Mouse (Mus musculus): ENCODE results near the gene Ntsr2. TPM values are rescaled to one million over a fixed set of nuclear protein-coding genes. Genes with fewer than 3 reads are reported as not detected.

Ntsr2 gene
- total and polyA plus RNA-seq, 2 experiments from 2014 or later = 11.1 to 17.7 TPM

- Histone ChIP-seq H3K27me3 (ENCODE audit: insufficient read depth, low read length) (peaks cover 25% of the 10 kb centered on the region), H3K4me3 (ENCODE audit: low read depth, low read length) (no peak overlapping the region), H3K9ac (replicated peaks; ENCODE audit: low read length, poor library complexity, severe bottlenecking) (no peak overlapping the region), H3K4me1 (ENCODE audit: insufficient read depth, low read length) (peaks cover 7% of the 10 kb centered on the region; the same call in 1 of the 2 replicates), H3K4me2 (ENCODE audit: low read depth, low read length, poor library complexity, severe bottlenecking) (no peak overlapping the region), H3K27ac (ENCODE audit: low read depth, low read length) (no peak overlapping the region), H3K36me3 (ENCODE audit: insufficient read depth, low read length) (no peaks in the 10 kb centered on the region), H3K9me3 (ENCODE audit: low read length) (no peaks in the 10 kb centered on the region)
- ATAC-seq (ENCODE audit: low FRiP score) (no peak), DNase-seq (ENCODE audit: low spot score) (peak; percentile 31)
- no peak for TF ChIP-seq CTCF (IDR thresholded peaks at IDR 0.05)
- 70% methylated on average over 5 of the region's 5 CpGs for WGBS
These were observed 4.0 kb downstream of the Ntsr2 start for GRCm38 (mm10) chr12:16656906-16657875.

- peaks cover 3% of the 10 kb centered on the region; the same call in 1 of the 2 replicates for H3K4me1 ChIP-seq (ENCODE audit: insufficient read depth, low read length)
- H3K27me3 ChIP-seq (ENCODE audit: insufficient read depth, low read length) = no peaks in the 10 kb centered on the region
- no peak for DNase-seq (ENCODE audit: low spot score)
- H3K4me3 ChIP-seq (ENCODE audit: low read depth, low read length) = no peak overlapping the region
- H3K27ac ChIP-seq (ENCODE audit: low read depth, low read length) = no peak overlapping the region
- no peak for TF ChIP-seq CTCF (IDR thresholded peaks at IDR 0.05)
- no peak for ATAC-seq (ENCODE audit: low FRiP score)
- no peaks in the 10 kb centered on the region for H3K9me3 ChIP-seq (ENCODE audit: low read length)
- no peak overlapping the region for H3K4me2 ChIP-seq (ENCODE audit: low read depth, low read length, poor library complexity, severe bottlenecking)
- H3K9ac ChIP-seq (replicated peaks; ENCODE audit: low read length, poor library complexity, severe bottlenecking) = no peak overlapping the region
- WGBS = 90% methylated on average over 10 of the region's 10 CpGs
- H3K36me3 ChIP-seq (ENCODE audit: insufficient read depth, low read length) = no peaks in the 10 kb centered on the region
These were observed 8.3 kb downstream of the Ntsr2 start for GRCm38 (mm10) chr12:16661459-16661858.

GRCm38 (mm10) chr12:16661936-16662335 is 8.8 kb downstream of the Ntsr2 start:
- DNase-seq (ENCODE audit: low spot score) = no peak
- Histone ChIP-seq H3K4me3 (ENCODE audit: low read depth, low read length) (no peak overlapping the region), H3K36me3 (ENCODE audit: insufficient read depth, low read length) (no peaks in the 10 kb centered on the region), H3K27ac (ENCODE audit: low read depth, low read length) (no peak overlapping the region), H3K4me1 (ENCODE audit: insufficient read depth, low read length) (peaks cover 3% of the 10 kb centered on the region; the same call in 1 of the 2 replicates), H3K9me3 (ENCODE audit: low read length) (no peaks in the 10 kb centered on the region), H3K9ac (replicated peaks; ENCODE audit: low read length, poor library complexity, severe bottlenecking) (no peak overlapping the region), H3K27me3 (ENCODE audit: insufficient read depth, low read length) (no peaks in the 10 kb centered on the region), H3K4me2 (ENCODE audit: low read depth, low read length, poor library complexity, severe bottlenecking) (no peak overlapping the region)
- TF ChIP-seq CTCF (IDR thresholded peaks at IDR 0.05) = no peak
- no peak for ATAC-seq (ENCODE audit: low FRiP score)
- WGBS = 86% methylated on average over 2 of the region's 2 CpGs

- 49% methylated on average over 6 of the region's 6 CpGs for WGBS
- Histone ChIP-seq H3K9me3 (ENCODE audit: low read length) (no peaks in the 10 kb centered on the region), H3K36me3 (ENCODE audit: insufficient read depth, low read length) (no peaks in the 10 kb centered on the region), H3K4me2 (ENCODE audit: low read depth, low read length, poor library complexity, severe bottlenecking) (no peak overlapping the region), H3K9ac (replicated peaks; ENCODE audit: low read length, poor library complexity, severe bottlenecking) (no peak overlapping the region), H3K4me1 (ENCODE audit: insufficient read depth, low read length) (peaks cover 3% of the 10 kb centered on the region; the same call in 1 of the 2 replicates), H3K27me3 (ENCODE audit: insufficient read depth, low read length) (no peaks in the 10 kb centered on the region), H3K4me3 (ENCODE audit: low read depth, low read length) (no peak overlapping the region), H3K27ac (ENCODE audit: low read depth, low read length) (no peak overlapping the region)
- peak; percentile 38 for TF ChIP-seq CTCF (IDR thresholded peaks at IDR 0.05)
- peak; percentile 64 for DNase-seq (ENCODE audit: low spot score)
- no peak for ATAC-seq (ENCODE audit: low FRiP score)
These were observed 9.9 kb downstream of the Ntsr2 start for GRCm38 (mm10) chr12:16662955-16663585.

DNA sequence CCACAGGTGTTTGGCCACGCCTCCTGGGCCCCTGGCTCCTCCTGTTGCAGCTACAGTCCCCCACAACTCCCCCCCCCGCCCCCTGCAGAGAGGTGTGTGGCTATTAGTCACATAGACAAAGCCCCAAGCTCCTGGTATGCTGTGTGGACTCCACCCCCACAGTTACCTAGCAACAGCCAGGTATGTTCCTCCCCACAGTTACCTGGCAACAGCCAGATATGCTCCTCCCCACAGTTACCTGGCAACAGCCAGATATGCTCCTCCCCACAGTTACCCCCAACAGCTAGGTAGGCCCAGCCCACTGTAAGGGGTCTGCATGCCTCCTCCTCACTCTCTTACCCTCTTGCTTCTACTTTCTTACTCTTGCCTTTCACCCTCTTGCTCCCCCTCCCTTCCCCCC is 11.8 kb downstream of the Ntsr2 start:
- Histone ChIP-seq H3K27me3 (ENCODE audit: insufficient read depth, low read length) (no peaks in the 10 kb centered on the region), H3K4me3 (ENCODE audit: low read depth, low read length) (no peak overlapping the region), H3K9me3 (ENCODE audit: low read length) (no peaks in the 10 kb centered on the region), H3K4me1 (ENCODE audit: insufficient read depth, low read length) (peaks cover 3% of the 10 kb centered on the region; the same call in 1 of the 2 replicates), H3K9ac (replicated peaks; ENCODE audit: low read length, poor library complexity, severe bottlenecking) (no peak overlapping the region), H3K36me3 (ENCODE audit: insufficient read depth, low read length) (no peaks in the 10 kb centered on the region), H3K4me2 (ENCODE audit: low read depth, low read length, poor library complexity, severe bottlenecking) (no peak overlapping the region), H3K27ac (ENCODE audit: low read depth, low read length) (no peak overlapping the region)
- no peak for TF ChIP-seq CTCF (IDR thresholded peaks at IDR 0.05)
- ATAC-seq (ENCODE audit: low FRiP score) (peak; percentile 69), DNase-seq (ENCODE audit: low spot score) (no peak)
- no CpG with 5 or more reads among the region's 2 CpGs for WGBS

DNA sequence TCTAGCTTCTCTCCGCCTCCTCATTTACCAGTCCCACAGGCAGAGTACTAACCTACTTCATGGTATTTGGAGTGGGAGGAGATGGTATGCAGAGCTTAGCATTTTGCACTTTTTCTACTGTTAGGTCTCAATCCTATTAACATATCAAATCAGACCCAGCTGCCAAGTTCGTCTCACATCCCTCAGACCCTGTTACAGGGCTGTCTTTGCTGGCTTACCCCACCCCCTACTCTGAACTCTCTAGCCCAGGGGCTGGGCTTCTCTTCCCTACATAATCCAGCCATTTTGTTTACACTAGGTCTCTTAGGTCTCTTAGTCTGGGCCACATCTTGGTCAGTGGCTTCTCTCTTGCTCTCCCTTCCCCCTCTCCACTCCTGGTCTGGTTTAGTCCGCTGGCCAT is 16.0 kb downstream of the Ntsr2 start:
- DNase-seq (ENCODE audit: low spot score) = no peak
- H3K4me3 ChIP-seq (ENCODE audit: low read depth, low read length) = no peak overlapping the region
- WGBS = 62% methylated on average over 3 of the region's 3 CpGs
- H3K4me2 ChIP-seq (ENCODE audit: low read depth, low read length, poor library complexity, severe bottlenecking) = no peak overlapping the region
- no peaks in the 10 kb centered on the region for H3K36me3 ChIP-seq (ENCODE audit: insufficient read depth, low read length)
- H3K9ac ChIP-seq (replicated peaks; ENCODE audit: low read length, poor library complexity, severe bottlenecking) = no peak overlapping the region
- H3K9me3 ChIP-seq (ENCODE audit: low read length) = no peaks in the 10 kb centered on the region
- no peak for ATAC-seq (ENCODE audit: low FRiP score)
- no peaks in the 10 kb centered on the region for H3K27me3 ChIP-seq (ENCODE audit: insufficient read depth, low read length)
- H3K4me1 ChIP-seq (ENCODE audit: insufficient read depth, low read length) = peaks cover 3% of the 10 kb centered on the region; the same call in 1 of the 2 replicates
- no peak overlapping the region for H3K27ac ChIP-seq (ENCODE audit: low read depth, low read length)
- no peak for TF ChIP-seq CTCF (IDR thresholded peaks at IDR 0.05)
